Mouse (Mus musculus) adrenal gland, adult (tissue): Measurements from ENCODE around the gene Cldn3.
A peak's percentile ranks its signal among the peaks of the same experiment; 100 is the strongest.

Source experiments
- DNase-seq, 2 experiments: peaks; one replicate each; pipeline ENCODE4 v3.0.0; 2022 to 2023; ENCODE audit warnings: low spot score in 1 of 2; ENCODE audit not compliant: inconsistent age in 2 of 2

The Cldn3 gene

DNA sequence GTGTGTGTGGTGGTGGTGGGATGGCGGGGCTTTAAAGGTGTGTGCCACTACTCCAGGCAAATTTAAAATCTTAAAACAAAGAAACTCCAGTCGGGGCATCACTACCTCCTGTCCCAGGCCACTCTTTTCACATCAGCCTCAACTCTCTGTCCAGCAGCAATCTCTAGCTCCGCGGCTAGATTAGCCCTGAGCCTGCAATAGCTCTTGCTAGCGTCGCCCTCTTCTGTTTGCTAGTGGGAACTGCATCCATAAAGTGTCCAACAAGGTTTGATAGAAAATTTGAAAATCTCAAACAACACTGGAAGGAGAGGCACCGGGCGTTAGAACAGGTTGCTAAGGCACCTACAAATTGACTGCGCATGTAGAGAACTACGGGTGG, 20.6 kb upstream of the Cldn3 start:
- peak; percentile 71 to 91 for DNase-seq

DNA sequence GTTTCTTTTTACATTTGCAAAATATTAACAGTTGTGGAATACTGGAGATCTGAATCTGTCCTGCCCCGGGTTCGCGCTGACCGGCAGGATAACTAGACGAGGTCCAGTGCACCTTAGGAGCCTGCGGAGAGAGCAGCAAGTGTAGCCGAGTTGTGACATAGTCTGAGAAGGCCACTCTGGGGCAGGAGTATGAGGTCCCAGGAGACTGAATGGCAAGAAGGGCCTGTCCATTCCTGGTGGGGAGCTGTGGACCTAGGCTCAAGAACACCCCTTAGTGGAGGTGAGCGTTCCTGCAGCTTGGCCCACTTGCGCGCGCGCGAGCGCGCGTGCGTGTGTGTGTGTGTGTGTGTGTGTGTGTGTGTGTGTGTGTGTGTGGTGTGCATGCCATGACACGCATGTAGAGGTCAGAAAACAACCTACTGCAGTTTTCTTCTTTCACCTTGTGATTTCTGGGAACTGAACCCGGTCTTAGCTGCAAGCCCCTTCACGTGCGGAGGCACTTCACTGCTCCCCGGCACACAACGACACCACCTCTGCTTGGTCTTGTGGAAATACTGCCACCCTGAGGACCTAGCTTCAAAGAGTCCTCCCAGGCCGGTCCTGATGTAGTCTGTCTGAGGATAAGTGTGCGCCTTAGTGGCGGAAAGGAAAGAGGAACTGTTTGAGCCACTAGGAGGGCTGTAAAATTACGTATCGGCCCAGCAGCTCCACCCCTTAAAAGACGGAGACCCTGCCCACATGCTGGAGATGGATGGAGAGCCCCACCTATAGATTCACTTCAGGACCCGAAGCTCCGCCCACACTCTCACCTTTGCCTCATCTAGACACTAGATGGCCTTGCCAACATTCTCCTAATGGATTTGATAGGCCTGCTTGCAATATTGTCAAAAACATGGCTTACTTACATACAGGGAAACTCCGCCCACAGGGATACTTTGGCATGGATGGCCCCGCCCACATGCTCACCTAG, 19.9 kb upstream of the Cldn3 start:
- peak; percentile 62 to 81 for DNase-seq

DNA sequence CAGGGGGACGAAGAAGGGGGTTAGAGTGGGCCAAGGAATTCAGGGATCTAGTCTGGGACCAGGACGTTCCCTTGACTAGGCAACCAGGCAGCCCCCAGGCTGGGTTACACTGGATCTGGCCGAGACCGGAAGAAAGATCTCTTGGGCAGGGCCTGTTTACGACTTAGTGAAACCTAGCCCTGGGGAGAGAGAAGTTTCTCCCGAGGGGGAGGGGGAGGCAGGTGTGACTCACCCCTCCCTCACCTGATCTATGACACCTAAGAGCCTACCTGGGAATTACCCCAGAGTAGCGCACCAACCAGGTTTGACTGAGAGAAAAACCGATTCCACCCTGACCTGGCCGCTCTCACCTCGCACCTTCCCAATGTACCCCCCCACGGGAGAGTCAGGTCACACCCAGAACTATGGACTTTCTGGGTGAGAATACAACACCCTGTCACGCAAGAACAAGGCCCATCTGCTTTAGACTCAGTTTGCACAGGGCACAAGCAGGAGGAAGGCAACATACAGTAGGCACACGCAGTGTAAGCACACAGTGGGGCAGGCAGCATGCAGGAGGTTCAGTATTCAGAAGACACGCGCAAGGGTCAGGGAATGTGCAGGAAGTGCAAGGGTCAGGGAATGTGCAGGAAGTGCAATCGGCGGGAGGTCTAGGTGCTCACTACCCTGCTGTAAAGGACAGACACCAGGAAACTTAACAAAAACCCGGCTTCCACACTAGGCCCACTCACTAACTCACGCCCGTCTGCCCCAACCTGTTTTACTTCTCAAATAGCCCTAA, 18.7 kb upstream of the Cldn3 start:
- no peak for DNase-seq

DNA sequence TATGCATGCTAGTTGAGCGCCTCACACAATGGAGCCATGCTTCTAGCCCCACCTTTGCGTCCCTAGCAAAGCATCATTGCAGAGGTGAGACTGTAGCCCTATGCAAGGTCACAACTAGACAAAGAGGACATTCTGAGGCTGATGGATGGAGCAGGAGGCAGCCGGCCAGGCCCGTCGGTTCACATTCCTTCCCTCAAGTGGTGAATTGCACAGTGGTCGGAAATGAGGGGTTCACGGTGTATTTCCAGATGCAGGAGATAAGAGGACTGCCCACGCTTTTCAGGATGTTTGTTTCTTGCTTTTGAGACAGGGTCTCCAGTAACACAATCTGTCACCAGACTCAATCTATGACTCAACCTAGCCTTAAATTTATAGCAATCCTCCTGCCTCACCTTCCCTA, 15.3 kb upstream of the Cldn3 start:
- no peak for DNase-seq

DNA sequence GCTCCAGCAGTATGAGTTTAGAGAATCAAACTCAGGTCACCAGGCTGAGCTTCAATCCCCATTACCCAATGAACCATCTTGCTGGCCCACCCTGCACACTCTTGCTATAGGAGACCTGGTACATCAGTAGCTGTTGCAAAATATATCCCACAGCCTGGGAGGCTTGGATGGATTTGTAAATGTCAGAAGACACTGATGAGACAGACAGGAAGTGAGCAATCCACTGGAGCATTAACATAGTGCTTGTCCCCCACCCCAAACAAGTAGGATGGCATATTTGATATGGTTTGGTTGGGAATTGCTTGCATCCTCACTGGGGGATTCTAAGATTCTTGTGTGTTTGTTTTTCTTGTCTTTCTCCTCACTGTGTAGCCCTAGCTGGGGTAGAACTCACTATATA, 12.9 kb upstream of the Cldn3 start:
- DNase-seq: no peak

DNA sequence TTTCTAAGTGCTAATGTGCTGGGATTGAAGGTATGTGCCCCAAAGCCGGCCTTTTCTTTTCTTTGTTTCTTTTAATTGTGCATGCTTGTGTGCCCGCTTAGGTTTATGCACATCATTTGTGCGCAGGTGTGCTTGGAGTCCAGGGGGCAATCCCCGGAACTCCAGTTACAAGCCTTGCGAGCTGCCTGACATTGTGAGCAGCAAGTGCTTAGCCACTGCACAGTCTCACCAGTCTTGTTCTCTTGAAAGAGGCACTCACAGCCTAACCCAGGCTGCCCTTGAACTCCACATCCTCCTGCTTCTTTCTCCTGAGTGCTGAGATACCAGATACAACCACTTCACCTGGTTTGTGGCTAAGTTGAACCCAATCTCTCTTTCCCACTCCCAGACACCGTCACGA, 12.5 kb upstream of the Cldn3 start:
- DNase-seq: no peak

DNA sequence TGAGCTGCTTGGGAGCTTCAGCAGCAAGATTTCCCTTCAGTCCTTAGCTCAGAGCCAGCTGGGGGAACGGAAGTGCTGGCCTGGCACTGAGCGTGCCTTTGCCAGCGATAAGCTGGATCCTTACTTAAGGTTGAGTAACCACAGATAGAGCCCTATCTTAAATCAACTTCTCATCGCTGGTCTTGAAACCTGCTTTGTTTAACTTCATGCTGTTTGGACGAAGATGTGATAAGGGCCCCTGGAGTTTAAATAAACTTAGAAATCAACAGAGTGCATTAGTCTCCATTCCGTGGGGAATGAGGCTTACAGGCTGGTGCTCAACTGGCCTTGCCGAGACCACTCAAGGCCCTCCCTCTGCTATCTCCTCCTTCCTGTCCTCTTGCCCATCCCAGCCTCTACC, 11.7 kb upstream of the Cldn3 start:
- DNase-seq: peak in 1 of 2 experiments; percentile 40

DNA sequence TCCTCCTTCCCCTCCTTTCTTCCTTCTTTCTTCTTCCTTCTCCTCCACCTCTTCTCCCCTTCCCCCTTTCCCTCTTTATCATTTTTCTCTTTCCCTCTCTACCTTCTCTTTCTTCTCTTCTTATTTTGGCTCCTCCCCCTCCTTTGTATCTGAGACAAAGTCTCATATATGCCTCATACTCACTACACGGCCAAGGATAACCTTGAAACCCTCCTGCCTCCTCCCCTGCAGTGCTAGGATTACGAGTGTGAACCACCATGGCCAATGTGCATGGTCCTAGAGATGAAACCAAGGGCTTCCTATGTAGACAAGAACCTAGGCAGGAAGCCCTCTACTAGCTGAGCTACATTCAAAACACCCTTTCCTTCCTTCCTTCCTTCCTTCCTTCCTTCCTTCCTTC, 11.1 kb upstream of the Cldn3 start:
- DNase-seq: no peak

DNA sequence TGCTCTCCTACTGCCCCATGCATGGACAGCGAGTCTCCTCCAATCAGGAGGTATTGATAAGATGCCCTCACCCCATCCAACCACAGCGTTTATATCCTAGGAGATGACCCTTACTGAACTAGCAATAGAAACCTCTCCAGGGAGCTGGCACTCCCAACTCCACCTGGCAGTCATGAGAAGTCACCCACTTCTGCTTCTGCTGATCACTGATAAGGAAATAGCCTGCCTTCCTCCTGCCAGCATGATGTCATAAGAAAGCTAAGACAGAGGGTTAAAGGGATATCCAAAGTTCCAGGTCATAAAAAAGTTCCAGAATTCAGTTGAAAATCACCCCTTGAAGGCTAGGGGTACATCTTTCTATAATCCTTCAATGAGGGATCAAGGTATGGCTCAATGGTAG, 9.8 kb upstream of the Cldn3 start:
- no peak for DNase-seq

DNA sequence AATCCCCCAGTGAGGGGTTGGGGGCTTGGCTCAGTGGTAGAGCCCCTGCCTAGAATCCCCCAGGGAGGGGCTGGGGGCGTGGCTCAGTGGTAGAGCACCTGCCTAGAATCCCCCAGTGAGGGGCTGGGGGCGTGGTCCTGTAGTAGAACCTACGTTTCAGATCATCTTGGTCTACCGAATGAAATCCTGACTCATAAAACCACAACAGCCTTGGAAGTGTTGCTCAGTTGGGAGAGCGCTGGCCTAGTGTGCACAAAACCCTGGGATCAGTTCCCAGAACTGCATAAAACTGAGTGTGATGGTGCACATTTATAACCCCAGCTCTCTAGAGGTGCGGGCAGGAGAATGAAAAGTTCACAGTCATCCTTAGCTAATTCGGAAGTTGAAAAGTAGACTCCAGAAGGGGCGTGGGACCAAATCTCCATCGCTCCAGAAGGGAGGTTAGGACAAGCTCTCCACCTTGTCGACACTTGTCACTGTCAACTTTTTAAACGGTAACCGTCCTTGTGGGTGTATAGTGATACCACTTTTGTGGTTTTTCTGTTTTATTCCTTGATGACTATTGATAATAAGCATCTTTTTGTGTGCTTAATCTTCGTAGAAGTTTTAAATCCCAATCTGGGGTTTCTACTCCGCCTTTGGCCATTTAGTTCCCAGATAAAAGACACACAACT, 9.3 kb upstream of the Cldn3 start:
- peak in 1 of 2 experiments; percentile 62 for DNase-seq

DNA sequence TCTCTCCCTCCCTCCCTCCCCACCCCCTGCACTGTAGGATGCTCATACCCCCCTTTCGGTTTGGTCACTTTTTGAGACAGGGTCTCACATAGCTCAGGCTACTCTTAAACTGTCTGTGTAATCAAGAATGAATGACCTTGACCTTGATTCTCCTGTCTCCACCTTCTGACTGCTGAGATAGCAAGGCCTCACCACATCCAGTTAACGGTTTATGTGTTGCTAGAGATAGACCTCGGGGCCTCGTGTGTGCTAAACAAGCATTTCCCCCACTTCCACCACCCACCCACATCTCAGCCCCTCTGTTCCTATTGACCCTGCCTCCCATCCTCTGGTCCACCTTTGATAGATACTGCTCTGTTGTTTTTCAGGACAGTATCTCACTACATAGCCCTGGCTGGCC, 8.2 kb upstream of the Cldn3 start:
- no peak for DNase-seq

DNA sequence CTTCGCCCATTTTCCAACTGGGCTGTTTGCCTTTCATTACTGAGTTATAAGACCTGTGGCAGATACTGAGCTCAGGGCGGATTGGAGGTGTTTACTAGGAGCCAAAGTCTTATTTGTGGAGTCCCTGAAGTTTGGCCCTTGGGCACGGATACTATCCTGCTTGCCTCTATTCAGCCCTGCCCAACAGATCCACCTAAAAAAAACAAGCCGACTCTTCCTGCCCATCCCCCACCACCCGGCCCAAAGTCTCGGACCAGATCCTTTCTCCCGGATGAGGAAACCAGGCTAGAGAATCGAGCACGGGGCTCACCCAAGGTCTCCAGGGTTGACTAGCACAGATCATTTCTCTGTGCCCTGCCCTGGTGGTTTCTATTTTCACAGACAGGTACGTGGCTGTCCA, 4.9 kb upstream of the Cldn3 start:
- no peak for DNase-seq

DNA sequence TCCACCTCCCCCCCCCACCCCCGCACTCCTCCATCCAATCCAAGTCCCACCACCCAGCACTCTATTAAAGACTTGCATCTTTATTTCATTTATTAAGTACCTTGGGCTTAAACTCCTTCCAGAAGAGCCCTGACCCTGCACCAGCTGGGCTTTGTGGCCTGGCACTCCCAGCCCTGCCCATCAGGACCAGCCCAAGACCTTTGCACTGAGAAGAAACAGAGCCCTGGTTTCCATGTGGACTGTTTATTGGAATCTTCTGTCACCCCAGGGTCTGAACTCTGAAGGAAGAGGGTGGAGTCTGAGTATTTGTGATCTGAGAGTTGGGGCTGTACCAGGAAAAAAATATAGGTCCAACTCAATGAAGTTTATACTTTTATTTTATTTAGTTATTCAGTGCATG, 2.9 kb upstream of the Cldn3 start:
- no peak for DNase-seq

DNA sequence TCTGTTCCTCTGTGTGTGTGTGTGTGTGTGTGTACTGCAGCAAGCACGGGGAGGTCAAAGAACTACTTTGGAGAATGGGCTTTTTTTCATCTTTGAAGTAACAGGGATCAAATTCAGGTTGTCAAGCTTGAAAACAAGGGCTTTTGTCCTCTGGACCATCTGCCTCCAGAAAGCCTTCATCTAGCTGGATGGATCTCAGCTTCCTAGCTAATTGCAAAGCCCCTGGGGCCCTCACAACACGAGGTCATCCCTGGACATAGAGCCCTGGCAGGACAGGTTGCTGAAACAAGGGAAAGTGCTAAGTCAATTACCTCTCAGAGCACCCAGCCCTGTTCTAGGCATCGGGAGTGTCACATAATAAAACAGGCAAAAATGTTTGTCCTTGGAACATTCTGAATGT, 2.2 kb upstream of the Cldn3 start:
- DNase-seq: no peak

DNA sequence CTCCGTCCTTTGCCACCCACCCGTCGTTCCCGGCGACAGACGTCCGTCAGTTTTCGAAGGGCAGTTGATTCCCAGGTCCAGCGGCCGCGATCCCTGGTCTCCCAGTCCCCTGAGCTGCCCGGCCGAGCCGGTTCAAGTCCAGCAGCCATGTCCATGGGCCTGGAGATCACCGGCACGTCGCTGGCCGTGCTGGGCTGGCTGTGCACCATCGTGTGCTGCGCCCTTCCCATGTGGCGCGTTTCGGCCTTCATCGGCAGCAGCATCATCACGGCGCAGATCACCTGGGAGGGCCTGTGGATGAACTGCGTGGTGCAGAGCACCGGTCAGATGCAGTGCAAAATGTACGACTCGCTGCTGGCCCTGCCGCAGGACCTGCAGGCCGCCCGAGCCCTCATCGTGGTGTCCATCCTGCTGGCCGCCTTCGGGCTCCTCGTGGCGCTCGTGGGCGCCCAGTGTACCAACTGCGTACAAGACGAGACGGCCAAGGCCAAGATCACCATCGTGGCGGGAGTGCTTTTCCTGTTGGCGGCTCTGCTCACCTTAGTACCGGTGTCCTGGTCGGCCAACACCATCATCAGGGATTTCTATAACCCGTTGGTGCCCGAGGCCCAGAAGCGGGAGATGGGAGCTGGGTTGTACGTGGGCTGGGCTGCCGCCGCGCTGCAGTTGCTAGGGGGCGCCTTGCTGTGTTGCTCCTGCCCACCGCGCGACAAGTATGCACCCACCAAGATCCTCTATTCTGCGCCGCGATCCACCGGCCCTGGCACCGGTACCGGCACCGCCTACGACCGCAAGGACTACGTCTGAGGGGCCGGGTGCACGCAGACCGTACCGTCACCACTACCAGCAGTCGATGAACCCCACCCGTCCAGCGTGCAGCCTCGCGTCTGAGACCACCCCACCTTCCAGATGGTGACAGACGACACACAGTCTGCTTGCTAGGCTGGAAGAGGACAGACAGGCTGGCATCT, 569 bp downstream of the Cldn3 start:
- no peak for DNase-seq

DNA sequence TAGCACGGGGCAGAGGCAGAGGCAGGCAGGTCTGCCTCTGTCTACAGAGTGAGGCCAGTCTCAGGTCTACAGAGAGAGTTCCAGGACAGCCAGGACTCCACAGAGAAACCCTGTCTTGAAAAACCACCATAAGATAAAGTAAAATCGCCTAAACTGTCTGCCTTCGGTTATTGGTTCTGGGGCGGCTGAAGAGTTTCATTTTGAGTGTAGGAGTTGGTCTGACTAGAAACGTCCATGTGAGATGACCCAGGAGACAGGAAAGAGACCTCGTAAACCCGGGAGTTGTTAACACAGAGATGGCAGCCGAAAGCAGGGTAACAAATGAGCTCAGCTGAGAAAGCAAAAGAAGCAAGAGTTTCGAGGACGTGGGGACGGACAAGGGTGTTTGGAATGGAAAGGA, 3.2 kb downstream of the Cldn3 start:
- no peak for DNase-seq

DNA sequence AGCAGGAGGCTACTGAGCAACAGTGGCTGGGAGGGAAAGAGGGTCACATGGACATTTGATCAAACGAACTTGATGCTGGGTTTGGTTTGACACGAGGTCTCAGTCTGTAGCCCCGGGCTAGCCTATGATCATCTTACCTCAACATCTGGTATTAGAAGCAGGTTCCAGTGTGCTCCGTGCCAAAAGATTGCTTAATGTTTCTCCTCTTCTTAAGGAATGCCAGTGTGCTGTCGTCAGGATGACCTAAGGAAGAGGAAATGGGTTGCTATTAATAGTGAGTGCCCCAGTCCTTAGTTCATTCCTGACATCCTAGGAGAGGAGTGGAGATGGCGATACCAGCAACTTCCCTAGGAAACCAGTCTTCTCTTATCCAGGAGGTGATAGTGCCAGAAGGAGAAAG, 3.7 kb downstream of the Cldn3 start:
- DNase-seq: no peak

DNA sequence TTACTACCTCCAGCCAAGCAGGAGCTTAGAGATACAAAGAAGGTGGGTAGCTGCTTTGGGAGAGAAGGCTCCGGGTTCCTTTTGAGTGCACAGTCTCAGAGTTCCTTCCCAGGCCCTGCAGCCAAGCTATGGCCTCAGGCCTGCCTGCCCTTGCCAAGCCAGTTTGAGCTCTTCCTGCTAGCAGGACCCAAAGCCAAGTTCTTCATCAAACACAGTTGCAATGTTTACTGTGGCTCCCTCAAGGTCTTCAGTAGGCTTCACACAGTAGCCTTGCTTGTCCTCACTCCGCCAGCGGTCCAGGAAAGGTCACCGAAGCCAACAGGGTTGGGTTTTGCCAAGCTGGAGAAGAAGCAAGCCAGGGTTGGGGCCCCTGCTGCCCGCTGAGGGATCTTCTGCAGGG, 6.6 kb downstream of the Cldn3 start:
- peak in 1 of 2 experiments; percentile 74 for DNase-seq

DNA sequence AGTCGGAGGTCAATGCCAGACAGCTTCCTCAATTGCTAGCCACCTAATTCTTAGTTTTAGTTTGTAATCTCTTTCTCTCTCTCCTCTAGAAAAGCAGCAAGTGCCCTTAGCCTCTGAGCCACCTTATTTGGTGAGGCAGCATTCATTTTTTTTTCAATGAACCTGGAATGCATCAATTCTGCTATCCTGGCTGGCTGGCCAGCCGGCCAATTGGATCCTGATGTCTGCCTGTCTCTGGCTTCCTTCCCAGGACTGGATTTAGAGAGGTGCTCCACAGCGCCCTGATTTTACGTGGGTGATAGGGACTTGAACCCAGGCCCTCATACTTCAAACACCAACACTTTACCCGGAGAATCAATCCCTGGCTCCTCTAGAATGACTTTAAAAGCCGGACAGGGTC, 12.3 kb downstream of the Cldn3 start:
- no peak for DNase-seq

DNA sequence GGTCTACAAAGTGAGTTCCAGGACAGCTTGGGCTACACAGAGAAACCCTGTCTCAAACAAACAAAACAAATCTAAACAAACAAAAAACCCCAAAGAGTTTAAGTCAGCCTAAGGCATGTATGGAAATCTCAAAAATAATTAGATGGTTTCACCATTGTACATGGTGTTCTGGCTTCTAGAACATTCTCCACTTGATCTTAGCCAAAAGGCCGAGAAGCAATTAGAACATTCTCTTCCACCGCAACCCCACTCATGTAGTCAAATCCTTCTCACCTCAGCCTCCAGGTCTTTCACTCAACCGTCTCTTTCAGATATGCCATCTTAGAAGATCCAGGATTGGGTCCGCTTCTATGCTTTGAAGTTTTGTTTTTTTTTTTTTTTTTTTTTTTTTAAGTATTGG, 13.8 kb downstream of the Cldn3 start:
- no peak for DNase-seq

DNA sequence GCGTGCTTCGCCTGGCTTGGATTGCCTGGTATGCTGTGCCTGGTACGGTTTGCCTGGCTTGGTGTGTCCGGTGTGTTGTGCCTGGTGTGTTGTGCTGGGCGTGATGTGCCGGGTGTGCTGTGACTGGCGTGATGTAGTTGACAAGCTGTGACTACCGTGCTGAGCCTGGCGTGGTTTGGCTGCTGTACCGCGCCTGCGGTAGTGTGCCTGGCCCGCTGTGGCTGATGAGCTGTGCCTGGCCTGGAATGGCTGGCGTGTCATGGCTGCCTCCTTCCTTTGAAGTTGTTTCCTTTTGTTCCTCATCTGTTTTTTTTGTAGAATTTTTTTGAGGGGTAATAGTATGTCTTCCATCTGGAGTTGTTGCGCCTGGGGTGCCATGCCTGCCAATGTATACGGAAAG, 14.7 kb downstream of the Cldn3 start:
- no peak for DNase-seq
